Mouse (Mus musculus) cerebellum, adult 2 months (tissue): ENCODE measurements around the gene Flt4.

Source experiments
- CTCF ChIP-seq: fragments of 200-500 bp; IDR thresholded peaks from 2 replicates; pipeline ENCODE4 v1.5.1; 2011; ENCODE audit warnings: low read depth, mild to moderate bottlenecking, control low read depth, low read length, moderate library complexity, borderline replicate concordance; ENCODE audit not compliant: insufficient read depth
- POLR2A ChIP-seq: fragments of 200-500 bp; IDR thresholded peaks from 2 replicates; pipeline ENCODE4 v1.6.1; 2011; ENCODE audit warnings: low read length, control low read depth, borderline replicate concordance; ENCODE audit not compliant: insufficient read depth

DNA sequence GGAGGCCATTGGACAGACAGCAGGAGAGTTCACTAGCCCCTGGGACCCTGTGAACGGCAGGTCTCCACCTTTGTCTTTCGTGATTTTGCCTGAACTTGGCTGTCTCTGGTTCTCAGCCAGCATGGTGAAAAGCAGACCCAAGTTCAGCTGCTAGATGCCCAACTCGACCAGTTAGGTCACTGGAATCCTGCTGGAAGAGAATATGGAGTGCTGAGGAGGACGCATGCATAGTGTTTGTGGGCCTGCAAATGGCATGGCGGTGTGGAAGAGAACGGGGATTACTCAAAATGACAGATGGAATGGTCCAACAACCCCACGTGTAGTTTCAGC is 50.4 kb downstream of the Flt4 start:
- no peak for TF ChIP-seq CTCF
- TF ChIP-seq POLR2A: no peak
